Mouse (Mus musculus) G1E (cell line): ENCODE results near the gene Ak3.

Source experiments
- CTCF ChIP-seq: IDR thresholded peaks from 2 replicates; pipeline ENCODE4 v1.5.1; 2012; ENCODE audit warnings: low read depth, low read length, inconsistent platforms, mixed read lengths
- GATA1 ChIP-seq: IDR thresholded peaks from 2 replicates; pipeline ENCODE4 v1.6.1; 2012; ENCODE audit warnings: borderline replicate concordance, low read length, inconsistent platforms, mixed read lengths
- TAL1 ChIP-seq: conservative IDR thresholded peaks from 2 replicates; pipeline ENCODE4 v1.6.1; 2012; ENCODE audit warnings: low read depth, low read length, inconsistent platforms, mixed read lengths

- TF ChIP-seq CTCF = no peak
- no peak for TF ChIP-seq GATA1
- TF ChIP-seq TAL1 = no peak
Measured at GRCm38 (mm10) chr19:29052786-29053185, 5.0 kb upstream of the Ak3 start.
